Mouse (Mus musculus): ENCODE results near the gene Npsr1. TPM values are rescaled to one million over a fixed set of nuclear protein-coding genes. Genes with fewer than 3 reads are reported as not detected.

Npsr1 gene
- polyA plus RNA-seq, 1 experiment from 2014 or later, result not detected

DNA sequence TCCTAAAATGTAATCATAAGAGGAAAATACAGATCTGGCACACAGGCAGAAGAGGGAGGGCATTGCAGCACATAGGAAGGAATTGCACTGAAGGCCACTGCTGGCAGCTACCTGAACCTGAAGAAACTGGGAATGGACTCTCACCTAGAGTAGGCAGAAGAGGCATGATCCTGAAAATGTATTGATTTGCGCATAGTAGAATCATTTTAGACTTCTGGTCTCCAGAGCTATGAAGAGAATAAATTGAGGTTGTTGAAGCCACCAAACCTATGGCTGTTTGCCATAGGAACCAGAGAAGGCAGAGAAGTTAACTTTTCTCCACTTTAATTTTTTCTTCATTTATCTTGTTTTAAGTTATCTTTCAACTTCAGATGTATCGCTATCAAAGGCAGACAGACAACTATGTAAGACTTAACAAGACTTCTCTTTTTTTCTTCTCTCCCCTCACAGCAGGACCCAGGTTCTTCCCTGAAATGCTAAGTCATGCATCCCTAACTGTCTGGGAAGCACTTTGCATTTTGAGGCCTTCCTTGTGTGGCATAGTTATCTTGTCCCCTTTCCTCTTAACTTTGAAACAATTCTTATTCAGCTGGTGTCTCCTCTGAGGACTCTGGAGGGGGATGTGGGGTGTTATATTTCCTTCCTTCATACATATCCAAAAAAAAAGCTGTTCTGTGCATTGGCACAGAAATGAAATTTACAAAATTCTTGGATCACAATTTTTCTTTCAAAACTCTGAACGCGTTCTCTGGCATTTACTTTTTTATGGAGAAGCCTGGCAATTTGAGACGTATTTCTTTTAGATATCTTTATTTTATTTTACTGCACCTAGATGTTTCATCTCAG, 186.7 kb downstream of the Npsr1 start:
- no peak overlapping the region for H3K4me3 ChIP-seq (ENCODE audit: inconsistent target)
- no peak overlapping the region for H3K27ac ChIP-seq
- no peaks in the 10 kb centered on the region for H3K79me2 ChIP-seq (ENCODE audit: inconsistent target)
- H3K36me3 ChIP-seq (ENCODE audit: inconsistent target), result no peaks in the 10 kb centered on the region
- 89% methylated on average over 5 of the region's 5 CpGs for WGBS (ENCODE audit: missing documents)

DNA sequence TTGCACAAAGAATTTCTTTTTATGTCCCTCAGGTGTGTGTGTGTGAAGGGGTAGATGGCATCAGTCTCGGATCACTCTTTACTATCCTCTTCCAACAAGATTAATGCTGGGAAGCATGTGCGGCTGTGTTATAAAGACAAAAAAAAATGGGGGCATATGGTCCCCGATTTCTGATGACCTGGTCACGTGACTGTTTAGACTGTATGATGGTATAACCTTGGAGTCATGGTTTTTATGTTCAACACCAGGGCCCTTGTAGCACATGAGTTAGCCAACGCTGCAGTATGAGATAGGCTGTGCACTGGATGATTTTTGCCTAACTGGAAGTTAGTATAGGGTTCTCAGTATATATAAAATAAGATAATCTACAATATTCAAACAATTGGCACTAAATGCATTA, 187.6 kb downstream of the Npsr1 start:
- Histone ChIP-seq H3K36me3 (ENCODE audit: inconsistent target) (no peaks in the 10 kb centered on the region), H3K4me3 (ENCODE audit: inconsistent target) (no peak overlapping the region), H3K27ac (no peak overlapping the region), H3K79me2 (ENCODE audit: inconsistent target) (no peaks in the 10 kb centered on the region)
- WGBS (ENCODE audit: missing documents), result 92% methylated on average over 5 of the region's 5 CpGs

DNA sequence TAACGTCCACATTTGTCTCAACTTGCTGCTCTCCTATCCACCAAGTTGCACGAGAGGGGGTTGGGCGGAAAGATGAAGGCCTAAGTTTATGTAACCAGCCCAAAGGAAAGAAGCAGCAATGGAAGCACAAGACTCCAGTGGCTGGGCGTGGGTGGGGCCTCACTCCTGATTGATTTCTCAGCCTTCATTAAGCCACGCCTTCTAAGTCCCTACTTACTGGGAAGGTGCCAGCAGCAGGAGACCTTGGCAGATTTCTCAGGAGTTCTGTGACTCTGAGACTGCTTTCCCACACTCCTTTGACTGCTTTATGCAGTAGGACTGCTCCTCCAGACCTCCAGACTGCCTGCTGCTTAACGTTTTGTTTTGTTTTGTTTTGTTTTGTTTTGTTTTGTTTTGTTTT, 193.6 kb downstream of the Npsr1 start:
- Histone ChIP-seq H3K36me3 (ENCODE audit: inconsistent target) (no peaks in the 10 kb centered on the region), H3K27ac (no peak overlapping the region), H3K79me2 (ENCODE audit: inconsistent target) (no peaks in the 10 kb centered on the region), H3K4me3 (ENCODE audit: inconsistent target) (no peak overlapping the region)
- WGBS (ENCODE audit: missing documents), result 76% methylated on average over 6 of the region's 6 CpGs

DNA sequence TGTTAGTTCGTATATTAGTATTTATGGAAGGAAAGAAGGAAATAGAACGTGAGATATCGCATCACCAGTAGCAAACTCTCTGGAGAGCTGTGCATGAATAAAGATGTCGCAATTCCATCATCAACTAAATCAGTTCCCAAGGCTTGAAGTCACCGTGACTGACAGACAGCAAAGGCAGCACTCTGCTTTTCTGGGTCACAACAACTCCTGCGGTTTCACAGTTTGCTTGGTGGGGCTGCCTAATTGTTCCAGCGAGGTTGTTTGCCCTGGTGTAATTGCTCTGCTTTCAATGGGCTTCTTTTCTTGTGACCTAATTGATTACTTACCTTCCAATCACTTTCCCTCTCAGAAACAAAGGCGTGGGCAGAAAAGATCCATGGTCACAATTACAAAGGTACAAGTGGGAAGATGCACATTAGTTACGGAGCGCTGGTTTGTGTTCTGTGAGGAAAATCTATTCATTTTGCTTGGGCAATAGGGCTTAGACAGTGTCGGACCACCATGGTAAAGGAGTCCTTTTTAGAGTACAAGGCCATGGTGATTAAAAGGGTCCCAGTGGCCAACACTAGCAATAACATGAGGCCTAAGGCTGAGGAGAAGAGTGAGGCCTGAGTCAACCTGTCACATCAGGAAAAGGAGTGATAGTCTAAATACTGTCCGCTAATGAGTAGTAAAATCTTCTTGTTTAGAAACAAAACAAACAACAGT, 195.6 kb downstream of the Npsr1 start:
- H3K79me2 ChIP-seq (ENCODE audit: inconsistent target), result no peaks in the 10 kb centered on the region
- 84% methylated on average over 12 of the region's 12 CpGs for WGBS (ENCODE audit: missing documents)

DNA sequence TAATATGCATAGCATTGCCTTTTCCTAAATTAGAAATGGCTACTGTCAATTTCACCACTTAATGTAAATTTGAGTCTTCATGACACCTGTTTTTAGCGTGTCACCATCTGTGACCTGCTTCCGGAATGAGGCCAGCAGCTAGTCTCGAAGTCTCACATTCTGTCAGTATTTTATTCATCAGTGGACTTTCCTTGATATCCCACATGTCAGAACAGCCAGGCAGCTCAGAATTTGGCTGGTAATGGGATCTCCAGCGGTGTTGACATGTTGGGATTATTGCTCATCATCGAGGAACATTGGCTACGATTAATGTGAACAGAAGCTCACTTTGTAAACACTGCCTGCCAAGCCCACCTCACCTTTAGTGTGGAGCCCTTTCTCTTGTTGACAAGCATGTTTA, 205.1 kb downstream of the Npsr1 start:
- Histone ChIP-seq H3K79me2 (ENCODE audit: inconsistent target) (no peaks in the 10 kb centered on the region), H3K36me3 (ENCODE audit: inconsistent target) (no peaks in the 10 kb centered on the region), H3K4me3 (ENCODE audit: inconsistent target) (no peak overlapping the region), H3K27ac (no peak overlapping the region)
- WGBS (ENCODE audit: missing documents), result 90% methylated on average over 6 of the region's 6 CpGs

More for the DNA sequence above, 195.6 kb downstream of the Npsr1 start:
- Histone ChIP-seq H3K36me3 (ENCODE audit: inconsistent target) (no peaks in the 10 kb centered on the region), H3K4me3 (ENCODE audit: inconsistent target) (no peak overlapping the region), H3K27ac (no peak overlapping the region)

DNA sequence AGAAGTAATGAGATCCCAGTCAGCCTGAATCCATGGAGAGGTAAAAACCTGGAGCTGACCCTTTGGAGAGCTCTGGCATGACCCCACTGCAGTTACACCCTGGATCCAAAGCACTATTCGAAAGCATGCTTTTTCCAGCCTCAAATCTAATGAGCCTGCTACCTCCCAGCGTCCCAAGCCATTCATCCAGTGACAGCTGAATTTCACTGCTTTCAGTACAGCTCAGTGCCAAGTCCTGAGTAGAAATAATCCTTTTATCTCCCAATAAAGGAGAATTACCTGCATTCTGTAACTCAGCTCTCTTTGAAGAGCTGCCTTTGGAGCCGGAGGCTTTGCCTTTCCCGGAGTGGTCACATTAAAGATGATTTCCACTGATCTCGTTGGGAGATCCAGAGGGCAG, 209.2 kb downstream of the Npsr1 start:
- WGBS (ENCODE audit: missing documents), result 83% methylated on average over 5 of the region's 5 CpGs
- Histone ChIP-seq H3K36me3 (ENCODE audit: inconsistent target) (no peaks in the 10 kb centered on the region), H3K79me2 (ENCODE audit: inconsistent target) (no peaks in the 10 kb centered on the region), H3K4me3 (ENCODE audit: inconsistent target) (no peak overlapping the region), H3K27ac (no peak overlapping the region)

DNA sequence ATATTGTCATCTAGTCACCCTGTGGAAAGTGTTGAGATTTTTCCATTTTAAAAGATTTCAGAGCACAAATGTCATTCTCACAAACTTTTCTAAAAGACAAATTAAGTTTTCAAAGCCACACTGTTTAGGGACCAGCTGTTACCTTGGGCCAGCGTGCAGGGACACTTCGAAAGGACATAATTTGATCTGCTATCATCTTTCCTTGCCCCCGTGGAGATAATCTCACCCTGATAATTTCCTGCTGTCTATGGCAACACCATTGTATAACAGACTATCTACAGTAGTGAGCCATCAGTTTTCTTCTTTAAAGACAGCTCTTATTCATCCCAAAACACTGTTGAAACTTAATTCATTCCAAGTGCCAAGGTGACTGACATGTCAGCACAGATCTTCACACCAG, 209.6 kb downstream of the Npsr1 start:
- H3K4me3 ChIP-seq (ENCODE audit: inconsistent target), result no peak overlapping the region
- H3K36me3 ChIP-seq (ENCODE audit: inconsistent target), result no peaks in the 10 kb centered on the region
- H3K79me2 ChIP-seq (ENCODE audit: inconsistent target), result no peaks in the 10 kb centered on the region
- no peak overlapping the region for H3K27ac ChIP-seq
- WGBS (ENCODE audit: missing documents), result 78% methylated on average over 3 of the region's 3 CpGs

DNA sequence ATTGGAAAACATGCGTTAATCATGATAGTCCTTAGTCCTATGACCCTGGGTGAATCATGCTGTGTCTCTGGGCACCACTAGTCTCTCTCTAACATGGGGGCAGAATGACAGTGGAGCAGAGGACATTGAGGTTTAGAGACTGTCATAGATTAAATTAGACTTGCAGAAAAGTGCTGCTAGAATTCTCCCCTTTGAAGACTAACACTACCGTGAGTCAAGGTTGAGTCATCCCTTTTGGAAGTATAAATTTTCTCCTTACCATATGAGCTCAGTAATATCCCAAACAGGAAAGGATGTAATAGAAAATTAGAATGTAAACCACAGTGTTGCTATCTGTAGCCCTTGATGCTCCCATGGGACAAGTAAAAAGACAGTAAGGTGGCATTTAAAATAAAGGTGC, 218.0 kb downstream of the Npsr1 start:
- WGBS (ENCODE audit: missing documents), result 94% methylated on average over 2 of the region's 2 CpGs
- no peak overlapping the region for H3K27ac ChIP-seq
- no peak overlapping the region for H3K4me3 ChIP-seq (ENCODE audit: inconsistent target)
- H3K79me2 ChIP-seq (ENCODE audit: inconsistent target), result no peaks in the 10 kb centered on the region
- no peaks in the 10 kb centered on the region for H3K36me3 ChIP-seq (ENCODE audit: inconsistent target)

DNA sequence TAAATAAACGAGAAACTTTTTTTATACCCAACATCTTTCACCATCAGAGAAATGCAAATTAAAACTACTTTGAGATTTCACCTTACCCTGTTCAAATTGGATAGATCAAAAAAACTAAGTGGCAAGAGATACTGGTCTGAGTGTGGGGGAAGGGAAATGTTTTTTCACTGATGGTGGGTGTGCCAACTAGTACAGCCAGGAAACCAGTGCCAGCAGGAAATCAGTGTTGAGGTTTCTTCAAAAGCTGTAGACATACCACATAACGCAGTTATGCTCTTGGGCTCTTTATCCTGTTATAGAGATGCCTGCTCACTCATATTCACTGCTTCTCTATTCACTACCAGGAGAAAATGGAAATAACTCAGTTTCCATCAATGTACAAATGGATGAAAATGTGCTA, 233.9 kb downstream of the Npsr1 start:
- Histone ChIP-seq H3K36me3 (ENCODE audit: inconsistent target) (no peaks in the 10 kb centered on the region), H3K27ac (no peak overlapping the region), H3K79me2 (ENCODE audit: inconsistent target) (no peaks in the 10 kb centered on the region), H3K4me3 (ENCODE audit: inconsistent target) (no peak overlapping the region)
- 43% methylated on average over 2 of the region's 2 CpGs for WGBS (ENCODE audit: missing documents)

DNA sequence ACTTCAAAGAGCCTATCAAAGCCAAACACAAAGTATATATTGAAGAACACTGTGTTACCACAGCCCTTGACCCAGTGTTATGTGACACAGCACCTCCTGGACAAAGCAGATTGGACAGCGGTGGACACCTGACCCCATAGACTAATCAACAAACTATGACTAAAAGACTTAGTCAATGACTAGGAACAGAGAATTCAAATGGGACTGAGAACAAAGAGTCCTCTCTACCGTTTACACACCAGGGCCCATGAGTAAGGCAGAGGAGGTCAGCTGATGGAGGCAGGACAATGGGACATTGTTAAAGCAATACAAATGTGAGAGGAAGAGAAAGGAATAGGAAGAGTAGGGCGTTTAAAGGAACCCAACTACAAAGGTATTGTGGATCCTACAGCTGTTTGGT, 243.5 kb downstream of the Npsr1 start:
- Histone ChIP-seq H3K36me3 (ENCODE audit: inconsistent target) (no peaks in the 10 kb centered on the region), H3K4me3 (ENCODE audit: inconsistent target) (no peak overlapping the region), H3K79me2 (ENCODE audit: inconsistent target) (no peaks in the 10 kb centered on the region), H3K27ac (no peak overlapping the region)
- WGBS (ENCODE audit: missing documents), result 54% methylated on average over 3 of the region's 3 CpGs

DNA sequence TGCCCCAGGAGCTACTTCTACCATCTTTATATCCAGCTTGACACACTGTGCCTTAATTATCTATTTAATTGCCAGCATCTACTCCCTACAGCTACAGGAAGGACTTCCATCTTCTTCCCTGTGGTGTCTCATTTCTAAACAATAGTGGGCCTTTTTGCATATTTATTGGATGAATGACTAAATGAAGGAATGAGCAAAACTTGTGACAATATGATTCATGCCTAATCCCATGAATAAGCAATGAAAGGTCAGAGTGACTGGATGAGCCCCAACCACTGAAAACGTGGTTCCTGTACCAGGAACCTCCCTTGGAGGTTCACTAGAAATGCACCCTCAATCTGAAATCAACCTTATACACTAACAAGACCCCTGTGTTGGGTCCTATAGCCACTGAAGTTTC, 249.2 kb downstream of the Npsr1 start:
- no peaks in the 10 kb centered on the region for H3K79me2 ChIP-seq (ENCODE audit: inconsistent target)
- H3K27ac ChIP-seq, result no peak overlapping the region
- WGBS (ENCODE audit: missing documents), result 32% methylated on average over 1 of the region's 1 CpGs
- no peaks in the 10 kb centered on the region for H3K36me3 ChIP-seq (ENCODE audit: inconsistent target)
- H3K4me3 ChIP-seq (ENCODE audit: inconsistent target), result no peak overlapping the region

DNA sequence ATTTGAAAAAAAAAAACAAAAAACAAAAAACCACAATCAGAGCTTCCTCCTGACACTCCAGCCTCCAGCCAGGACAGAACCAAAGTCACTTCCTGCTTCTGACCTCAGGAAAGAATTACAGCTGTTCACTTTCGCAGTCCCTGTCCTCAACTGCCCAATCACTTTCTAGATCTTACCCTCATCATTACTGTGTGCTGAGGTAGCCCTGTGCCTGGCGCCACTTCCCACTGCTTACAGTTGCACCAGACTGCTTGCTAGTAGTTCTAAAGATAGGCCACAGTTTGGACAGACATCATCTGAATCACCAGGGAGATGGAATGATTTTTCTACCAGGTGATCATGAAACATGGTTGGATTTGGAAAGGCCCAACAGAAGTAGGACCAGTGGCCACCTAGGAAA, 251.7 kb downstream of the Npsr1 start:
- 30% methylated on average over 2 of the region's 2 CpGs for WGBS (ENCODE audit: missing documents)
- no peak overlapping the region for H3K27ac ChIP-seq
- H3K36me3 ChIP-seq (ENCODE audit: inconsistent target), result no peaks in the 10 kb centered on the region
- H3K79me2 ChIP-seq (ENCODE audit: inconsistent target), result no peaks in the 10 kb centered on the region
- no peak overlapping the region for H3K4me3 ChIP-seq (ENCODE audit: inconsistent target)

DNA sequence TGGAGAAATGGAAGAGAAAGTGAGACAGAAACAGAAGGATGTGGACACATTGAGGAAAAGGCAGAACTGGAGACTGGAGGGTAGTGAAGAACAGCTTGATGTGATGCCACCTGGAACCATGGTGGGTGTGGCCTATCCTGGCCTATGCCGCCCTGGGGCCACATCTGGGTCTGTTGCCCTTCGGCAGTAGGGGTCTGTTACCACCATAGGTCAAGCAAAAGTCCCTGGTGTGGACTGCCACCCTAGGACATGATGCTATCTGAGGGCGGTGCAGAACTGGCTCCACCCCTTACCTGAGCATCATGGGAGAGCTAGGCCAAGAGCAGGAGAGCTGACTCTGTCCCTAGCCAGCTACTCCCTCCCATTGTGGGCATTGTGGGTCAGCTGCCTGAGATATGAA, 253.6 kb downstream of the Npsr1 start:
- Histone ChIP-seq H3K79me2 (ENCODE audit: inconsistent target) (no peaks in the 10 kb centered on the region), H3K4me3 (ENCODE audit: inconsistent target) (no peak overlapping the region), H3K27ac (no peak overlapping the region), H3K36me3 (ENCODE audit: inconsistent target) (no peaks in the 10 kb centered on the region)
- 93% methylated on average over 3 of the region's 3 CpGs for WGBS (ENCODE audit: missing documents)
